Mouse (Mus musculus): Measurements from ENCODE around the gene Casz1. TPM values are rescaled to one million over a fixed set of nuclear protein-coding genes. Genes with fewer than 3 reads are reported as not detected.

Gene Casz1
- total RNA-seq, 4 experiments from 2014 or later = 40.6 to 49.5 (median 47.3) TPM

Other genes starting within 250 kb of the Casz1 start
- 10 to 100 TPM; 31.6 to 40.9 (median 35.7) TPM for gene Exosc10, start 246.0 kb upstream of the Casz1 start, total RNA-seq (2022)
- 10 to 100 TPM; 16.1 to 19.6 (median 17.7) TPM for gene Srm, start 212.9 kb upstream of the Casz1 start, total RNA-seq (2022)
- gene Masp2, start 201.9 kb upstream of the Casz1 start, total RNA-seq (2022) = 1 to 10 TPM in 1 of 4 experiments, under 1 TPM in 3; 0.29 to 1.2 (median 0.33) TPM
- gene Tardbp, start 177.4 kb upstream of the Casz1 start, total RNA-seq (2022) = 100 to 1,000 TPM; 108 to 133 (median 124) TPM
- 1 to 10 TPM; 5.2 to 8.4 (median 6.7) TPM for gene Gm572, start 161.1 kb upstream of the Casz1 start, total RNA-seq (2022)